ENCODE assay signal across 9 mouse cellular contexts in genomic region chr9:21767896-21768295, GRCm38 (mm10). TPM values are rescaled to one million over a fixed set of nuclear protein-coding genes. Genes with fewer than 3 reads are reported as not detected.
DNase-seq lines count a peak whose midpoint lies in the region; ATAC-seq and TF ChIP-seq lines count a peak whose summit lies in the region.
"Had no signal": no experiment of that assay in that cellular context is flagged by ENCODE, and none has a peak within 500 bp of the region (broad histone marks: within the 10 kb centered on the region; RNA-seq: fewer than 3 reads in every experiment).

No protein-coding gene starts in this region.

- TF ChIP-seq CTCF in liver, postnatal 0 days (IDR thresholded peaks at IDR 0.05; ENCODE audit: low read depth): no peak

- H3K4me3 ChIP-seq in liver, postnatal 0 days (ENCODE audit: low read depth, low read length): no peak overlapping the region
- H3K4me3 ChIP-seq in liver, embryonic 12.5 days: no peak overlapping the region
- H3K4me3 ChIP-seq in heart, embryonic 14.5 days (ENCODE audit: control insufficient read depth in 1 of 2, insufficient read depth in 1 of 2, low read depth in 1 of 2, low read length in 2 of 2): no peak overlapping the region
- no peak overlapping the region for H3K4me3 ChIP-seq in limb, embryonic 12.5 days (replicated peaks)

- no peak overlapping the region for H3K4me2 ChIP-seq in liver, postnatal 0 days (ENCODE audit: low read depth, low read length)
- no peak overlapping the region for H3K4me2 ChIP-seq in liver, embryonic 12.5 days
- H3K4me2 ChIP-seq in heart, embryonic 14.5 days (ENCODE audit: low read length): no peak overlapping the region
- peak overlapping the region; percentile 36 for H3K4me2 ChIP-seq in limb, embryonic 12.5 days

- no peak for ATAC-seq in liver, postnatal 0 days
- no peak for ATAC-seq in liver, embryonic 12.5 days
- ATAC-seq in heart, embryonic 14.5 days (ENCODE audit: insufficient number of reproducible peaks, insufficient read depth, low FRiP score, low read depth): no peak
- peak; percentile 52; the same call in 1 of the 2 replicates for ATAC-seq in limb, embryonic 12.5 days (ENCODE audit: insufficient number of reproducible peaks, insufficient read depth, low FRiP score, low TSS enrichment, low read depth)
- ATAC-seq in granulocyte monocyte progenitor cell, adult 5-6 weeks (replicated peaks; ENCODE audit: poor library complexity, severe bottlenecking): no peak
- no peak for ATAC-seq in megakaryocyte, adult 5-6 weeks (ENCODE audit: poor library complexity, severe bottlenecking)
- ATAC-seq: Patski had no signal

- no peak for DNase-seq in liver, postnatal 0 days
- peak; percentile 76 for DNase-seq in cerebellum, postnatal 25 days
- DNase-seq in spleen, postnatal 14 days (ENCODE audit: low spot score in 2 of 2): no peak

- no peaks in the 10 kb centered on the region; the same call in 1 of the 2 replicates for H3K4me1 ChIP-seq in liver, postnatal 0 days (ENCODE audit: insufficient read depth)
- H3K4me1 ChIP-seq in liver, embryonic 12.5 days: 0 out of 2 replicates have a peak, but pooled peaks cover 4% of the 10 kb centered on the region
- peaks cover 19 to 28% of the 10 kb centered on the region in 2 experiments for H3K4me1 ChIP-seq in heart, embryonic 14.5 days (ENCODE audit: control insufficient read depth in 2 of 2, insufficient read depth in 2 of 2, low read length in 2 of 2)
- peaks cover 34% of the 10 kb centered on the region for H3K4me1 ChIP-seq in limb, embryonic 12.5 days (replicated peaks)

- TF ChIP-seq EP300 in liver, postnatal 0 days (IDR thresholded peaks at IDR 0.05; ENCODE audit: low read depth): no peak

- no peaks in the 10 kb centered on the region for H3K27me3 ChIP-seq in liver, postnatal 0 days (ENCODE audit: insufficient read depth, low read length)
- no peaks in the 10 kb centered on the region for H3K27me3 ChIP-seq in liver, embryonic 12.5 days (replicated peaks)
- H3K27me3 ChIP-seq in heart, embryonic 14.5 days (ENCODE audit: control insufficient read depth, insufficient read depth, low read length): no peaks in the 10 kb centered on the region
- H3K27me3 ChIP-seq in limb, embryonic 12.5 days: no peaks in the 10 kb centered on the region
- H3K27me3 ChIP-seq: Patski had no signal

- H3K9me3 ChIP-seq in liver, postnatal 0 days (ENCODE audit: low read length): no peaks in the 10 kb centered on the region
- no peaks in the 10 kb centered on the region for H3K9me3 ChIP-seq in liver, embryonic 12.5 days (replicated peaks)
- no peaks in the 10 kb centered on the region for H3K9me3 ChIP-seq in heart, embryonic 14.5 days (ENCODE audit: control insufficient read depth, low read length)
- no peaks in the 10 kb centered on the region for H3K9me3 ChIP-seq in limb, embryonic 12.5 days

- WGBS in liver, postnatal 0 days (ENCODE audit: insufficient replicate concordance): 89% methylated on average over 11 of the region's 11 CpGs
- 78% methylated on average over 11 of the region's 11 CpGs for WGBS in liver, embryonic 12.5 days (ENCODE audit: insufficient replicate concordance)
- WGBS in heart, embryonic 14.5 days: 64% methylated on average over 11 of the region's 11 CpGs
- WGBS in limb, embryonic 12.5 days: 31% methylated on average over 11 of the region's 11 CpGs

- no peak overlapping the region for H3K9ac ChIP-seq in liver, postnatal 0 days (replicated peaks)
- H3K9ac ChIP-seq in liver, embryonic 12.5 days: no peak overlapping the region
- H3K9ac ChIP-seq in heart, embryonic 14.5 days (ENCODE audit: low read length): no peak overlapping the region
- peak overlapping the region; percentile 24; the same call in 1 of the 2 replicates for H3K9ac ChIP-seq in limb, embryonic 12.5 days (replicated peaks)

- H3K27ac ChIP-seq in liver, postnatal 0 days (ENCODE audit: low read depth): 0 out of 2 replicates have a peak overlapping the region, but pooled peaks have one; percentile 39
- no peak overlapping the region for H3K27ac ChIP-seq in liver, embryonic 12.5 days
- H3K27ac ChIP-seq in heart, embryonic 14.5 days (replicated peaks in 1 of 2; ENCODE audit: control insufficient read depth in 1 of 2, insufficient read depth in 1 of 2, low read depth in 2 of 2, low read length in 2 of 2): peak overlapping the region; percentile 82 to 90
- peak overlapping the region; percentile 96 for H3K27ac ChIP-seq in limb, embryonic 12.5 days

- H3K36me3 ChIP-seq in liver, postnatal 0 days (replicated peaks; ENCODE audit: insufficient read depth, low read length): peaks cover 3% of the 10 kb centered on the region; the same call in 1 of the 2 replicates
- H3K36me3 ChIP-seq in liver, embryonic 12.5 days: peaks cover 36% of the 10 kb centered on the region
- H3K36me3 ChIP-seq in heart, embryonic 14.5 days (ENCODE audit: control insufficient read depth, insufficient read depth, low read length): peaks cover 67% of the 10 kb centered on the region
- H3K36me3 ChIP-seq in limb, embryonic 12.5 days: peaks cover 52% of the 10 kb centered on the region

RNA-seq across cellular contexts. Expression of gene Spc24, which starts 7.8 kb away (rescaled TPM):
- polyA plus RNA-seq in liver, postnatal 0 days (2015; fragmentation: Nextera tagmentation; extraction: Ambion mirVana): 38.4 and 41.4 TPM in 2 replicates
- polyA plus RNA-seq in liver, embryonic 12.5 days (2016; fragmentation: Nextera tagmentation; extraction: Ambion mirVana): 112 and 114 TPM in 2 replicates
- 82.9 and 97.9 TPM in 2 replicates for polyA plus RNA-seq in heart, embryonic 14.5 days (2014; fragmentation: Nextera tagmentation; extraction: Ambion mirVana)
- 152 and 161 TPM in 2 replicates for polyA plus RNA-seq in limb, embryonic 12.5 days (2016; fragmentation: Nextera tagmentation; extraction: Ambion mirVana)
- total RNA-seq in granulocyte monocyte progenitor cell, adult 5-6 weeks (2014; fragmentation: Nextera tagmentation): 31.4 and 46.5 TPM in 2 replicates
- total RNA-seq in granulocyte monocyte progenitor cell, adult 5-6 weeks (2017): 117 and 138 TPM in 2 replicates
- total RNA-seq in megakaryocyte, adult 5-6 weeks (2015): 49.8 and 57.8 TPM in 2 replicates
- total RNA-seq in megakaryocyte, adult 5-6 weeks (2017): 127 and 156 TPM in 2 replicates

RNA-seq across cellular contexts. Expression of gene Kank2, which starts 30.6 kb away (rescaled TPM):
- polyA plus RNA-seq in liver, postnatal 0 days (2015; fragmentation: Nextera tagmentation; extraction: Ambion mirVana): 2.8 and 3.7 TPM in 2 replicates
- 5.0 and 5.5 TPM in 2 replicates for polyA plus RNA-seq in liver, embryonic 12.5 days (2016; fragmentation: Nextera tagmentation; extraction: Ambion mirVana)
- 11.1 and 11.6 TPM in 2 replicates for polyA plus RNA-seq in heart, embryonic 14.5 days (2014; fragmentation: Nextera tagmentation; extraction: Ambion mirVana)
- polyA plus RNA-seq in limb, embryonic 12.5 days (2016; fragmentation: Nextera tagmentation; extraction: Ambion mirVana): 19.9 and 22.3 TPM in 2 replicates
- total RNA-seq in granulocyte monocyte progenitor cell, adult 5-6 weeks (2014; fragmentation: Nextera tagmentation): 1.5 and 2.1 TPM in 2 replicates
- total RNA-seq in granulocyte monocyte progenitor cell, adult 5-6 weeks (2017): 0.78 and 1.6 TPM in 2 replicates
- total RNA-seq in megakaryocyte, adult 5-6 weeks (2015): 0.73 and 1.2 TPM in 2 replicates
- 0.49 and 1.1 TPM in 2 replicates for total RNA-seq in megakaryocyte, adult 5-6 weeks (2017)

RNA-seq across cellular contexts. Expression of gene Ldlr, which starts 44.6 kb away (rescaled TPM):
- polyA plus RNA-seq in liver, postnatal 0 days (2015; fragmentation: Nextera tagmentation; extraction: Ambion mirVana): 13.2 and 13.3 TPM in 2 replicates
- 31.1 and 32.9 TPM in 2 replicates for polyA plus RNA-seq in liver, embryonic 12.5 days (2016; fragmentation: Nextera tagmentation; extraction: Ambion mirVana)
- 7.3 and 10.8 TPM in 2 replicates for polyA plus RNA-seq in heart, embryonic 14.5 days (2014; fragmentation: Nextera tagmentation; extraction: Ambion mirVana)
- polyA plus RNA-seq in limb, embryonic 12.5 days (2016; fragmentation: Nextera tagmentation; extraction: Ambion mirVana): 37.3 and 38.5 TPM in 2 replicates
- total RNA-seq in granulocyte monocyte progenitor cell, adult 5-6 weeks (2014; fragmentation: Nextera tagmentation): 8.9 and 9.0 TPM in 2 replicates
- total RNA-seq in granulocyte monocyte progenitor cell, adult 5-6 weeks (2017): 13.1 and 15.5 TPM in 2 replicates
- 23.8 and 25.6 TPM in 2 replicates for total RNA-seq in megakaryocyte, adult 5-6 weeks (2015)
- 50.1 and 51.5 TPM in 2 replicates for total RNA-seq in megakaryocyte, adult 5-6 weeks (2017)

Comparison
In these comparisons a context has a peak if more than half of its experiments do, and no peak if none do; other contexts are left out.
1. DNase-seq: peak in cerebellum, postnatal 25 days (2 of 2); none in liver, postnatal 0 days (single experiment) and spleen, postnatal 14 days (0 of 2).